Mouse (Mus musculus): ENCODE results near the gene Abcc9. TPM values are rescaled to one million over a fixed set of nuclear protein-coding genes. Genes with fewer than 3 reads are reported as not detected.
"Not testable (repeated sequence)": the region's sequence is repeated elsewhere in the genome, so short reads cannot be mapped to it uniquely, and the experiment has no call there.

Gene Abcc9
- polyA plus RNA-seq, 1 experiment from 2014 or later = 16.7 TPM

DNA sequence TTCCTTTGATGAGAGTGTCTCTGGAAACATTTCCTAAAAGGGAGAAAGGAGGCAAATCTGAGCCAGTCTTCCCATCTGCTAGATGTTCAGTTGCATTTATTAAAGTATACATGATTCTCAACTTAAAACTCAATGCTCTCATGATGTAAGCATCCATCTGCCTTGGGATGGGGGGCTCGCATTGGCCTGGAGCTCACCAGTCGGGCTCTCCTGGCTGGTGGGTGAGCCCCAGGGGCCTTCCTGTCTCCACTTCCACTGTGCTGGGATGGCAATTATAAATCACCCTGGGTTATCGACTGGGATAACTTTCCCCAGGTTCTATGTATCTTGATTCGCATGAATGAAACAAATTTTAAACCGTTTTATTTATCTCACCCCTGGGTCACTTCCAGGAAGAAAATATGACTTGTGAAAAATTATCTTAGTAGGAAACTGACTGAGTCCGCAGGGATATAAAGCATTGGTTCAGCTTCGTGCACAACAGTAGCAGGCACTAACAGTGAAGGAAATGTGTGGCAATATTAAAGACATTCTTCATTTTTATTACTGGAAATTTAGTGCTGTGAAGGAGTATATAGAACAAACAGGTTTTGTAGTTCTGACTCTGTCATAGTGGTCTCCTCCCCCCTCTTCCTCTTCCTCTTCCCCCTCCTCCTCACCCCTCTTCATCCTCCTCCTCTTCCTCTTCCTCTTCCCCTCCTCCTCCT is 19.0 kb downstream of the Abcc9 start:
- 62% methylated on average over 7 of the region's 7 CpGs for WGBS
- H3K27ac ChIP-seq (ENCODE audit: low read length) = peak overlapping the region; percentile 43

DNA sequence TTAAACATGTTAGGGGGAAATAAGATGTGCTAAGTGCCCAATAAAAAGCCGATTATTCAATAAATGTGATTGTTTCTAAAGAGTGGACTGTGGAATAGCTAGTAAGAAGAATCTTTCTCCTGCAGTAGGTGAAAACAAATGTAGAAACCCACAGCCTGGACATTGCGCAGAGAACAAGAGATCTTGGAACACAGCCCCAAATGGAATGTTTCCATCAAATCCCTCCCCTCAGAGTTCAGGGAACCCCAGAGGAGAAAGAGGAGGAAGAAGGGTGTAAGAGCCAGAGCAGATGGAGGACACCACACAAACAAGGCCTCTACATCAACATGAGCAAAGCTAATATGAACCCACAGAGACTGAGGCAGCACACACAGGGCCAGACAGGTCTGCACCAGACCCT is 32.1 kb downstream of the Abcc9 start:
- peaks cover 6% of the 10 kb centered on the region for H3K9me3 ChIP-seq (replicated peaks; ENCODE audit: control insufficient read depth, low read length)
- H3K27me3 ChIP-seq (ENCODE audit: control insufficient read depth, insufficient read depth, low read length) = no peaks in the 10 kb centered on the region
- H3K4me2 ChIP-seq (ENCODE audit: low read depth, low read length) = no peak overlapping the region
- H3K36me3 ChIP-seq (ENCODE audit: control insufficient read depth, insufficient read depth) = peaks cover 41% of the 10 kb centered on the region
- 76% methylated on average over 2 of the region's 2 CpGs for WGBS
- peaks cover 17% of the 10 kb centered on the region for H3K4me1 ChIP-seq (ENCODE audit: control insufficient read depth, insufficient read depth, low read length)
- no peak for ATAC-seq (replicated peaks; ENCODE audit: extremely low read depth, insufficient read depth, low FRiP score)
- 0 out of 2 replicates have a peak overlapping the region, but pooled peaks have one; percentile 23 for H3K27ac ChIP-seq (ENCODE audit: low read length)
- no peak overlapping the region for H3K4me3 ChIP-seq (ENCODE audit: low read length)
- no peak overlapping the region for H3K9ac ChIP-seq (ENCODE audit: low read length)

More for the DNA sequence above, 19.0 kb downstream of the Abcc9 start:
- Histone ChIP-seq H3K36me3 (ENCODE audit: control insufficient read depth, insufficient read depth) (peaks cover 35% of the 10 kb centered on the region), H3K4me1 (ENCODE audit: control insufficient read depth, insufficient read depth, low read length) (peaks cover 9% of the 10 kb centered on the region), H3K27me3 (ENCODE audit: control insufficient read depth, insufficient read depth, low read length) (no peaks in the 10 kb centered on the region), H3K4me3 (ENCODE audit: low read length) (no peak overlapping the region), H3K9ac (ENCODE audit: low read length) (no peak overlapping the region), H3K9me3 (replicated peaks; ENCODE audit: control insufficient read depth, low read length) (no peaks in the 10 kb centered on the region), H3K4me2 (ENCODE audit: low read depth, low read length) (no peak overlapping the region)
- no peak for ATAC-seq (replicated peaks; ENCODE audit: extremely low read depth, insufficient read depth, low FRiP score)

DNA sequence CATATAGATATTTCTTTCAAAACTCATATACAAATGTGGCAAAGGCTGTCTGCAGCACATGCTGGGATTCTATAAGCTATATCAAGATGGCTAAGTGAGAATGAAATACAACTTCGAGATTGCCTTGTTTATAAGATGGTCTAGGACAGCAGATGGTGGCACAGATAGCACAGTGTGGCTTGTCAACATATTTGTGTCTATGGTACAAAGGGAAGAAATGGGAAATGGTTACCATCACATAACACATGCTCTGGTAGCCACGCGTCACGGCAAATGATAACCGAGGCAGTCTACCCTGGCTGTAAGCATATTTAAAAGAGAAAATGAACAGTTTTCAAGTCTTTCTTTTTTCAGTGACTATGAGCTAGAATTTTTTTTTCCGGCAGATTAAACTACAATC is 32.8 kb downstream of the Abcc9 start:
- Histone ChIP-seq H3K36me3 (ENCODE audit: control insufficient read depth, insufficient read depth) (peaks cover 37% of the 10 kb centered on the region), H3K4me1 (ENCODE audit: control insufficient read depth, insufficient read depth, low read length) (peaks cover 17% of the 10 kb centered on the region), H3K4me2 (ENCODE audit: low read depth, low read length) (no peak overlapping the region), H3K27ac (ENCODE audit: low read length) (no peak overlapping the region), H3K9me3 (replicated peaks; ENCODE audit: control insufficient read depth, low read length) (peaks cover 6% of the 10 kb centered on the region), H3K27me3 (ENCODE audit: control insufficient read depth, insufficient read depth, low read length) (no peaks in the 10 kb centered on the region), H3K4me3 (ENCODE audit: low read length) (no peak overlapping the region), H3K9ac (ENCODE audit: low read length) (no peak overlapping the region)
- WGBS = 90% methylated on average over 6 of the region's 6 CpGs
- ATAC-seq (replicated peaks; ENCODE audit: extremely low read depth, insufficient read depth, low FRiP score) = no peak

DNA sequence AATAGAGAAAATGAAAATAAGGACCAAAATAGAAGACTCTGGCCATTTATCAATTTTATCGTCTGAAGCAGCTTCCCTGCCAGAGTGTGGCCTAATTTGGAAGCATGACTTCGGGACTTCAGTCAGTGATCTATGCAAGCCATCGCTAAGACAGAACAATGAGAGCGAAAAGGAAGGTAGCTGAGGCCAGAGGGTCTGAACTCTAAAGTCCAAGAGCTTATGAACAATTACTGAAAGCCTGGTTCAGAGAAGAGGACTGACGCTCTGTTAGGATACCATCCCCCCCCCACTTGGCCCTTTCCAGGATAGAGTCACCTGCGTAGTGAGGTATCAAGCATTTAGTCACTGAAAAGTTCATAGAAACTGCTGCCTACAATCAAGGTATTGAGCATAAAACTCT is 33.3 kb downstream of the Abcc9 start:
- Histone ChIP-seq H3K36me3 (ENCODE audit: control insufficient read depth, insufficient read depth) (peaks cover 33% of the 10 kb centered on the region), H3K4me1 (ENCODE audit: control insufficient read depth, insufficient read depth, low read length) (peaks cover 17% of the 10 kb centered on the region)
- ATAC-seq (replicated peaks; ENCODE audit: extremely low read depth, insufficient read depth, low FRiP score) = no peak

DNA sequence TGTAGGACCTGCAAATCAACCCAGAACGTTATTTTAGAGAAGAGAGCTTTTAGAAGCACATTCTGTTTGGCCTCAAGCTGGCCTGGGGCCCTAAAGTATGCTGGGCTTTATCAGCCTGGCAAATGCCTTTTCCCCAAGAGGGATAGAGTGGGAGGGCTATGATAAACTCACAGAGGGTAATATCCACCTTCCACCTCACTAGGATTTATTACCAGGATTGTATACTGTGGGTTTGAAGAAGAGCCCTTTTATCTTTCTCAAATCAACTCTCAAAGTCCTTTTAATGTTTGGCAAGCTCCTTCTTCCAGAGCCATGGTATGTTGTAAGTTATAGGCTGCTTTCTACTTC is 33.7 kb downstream of the Abcc9 start:
- Histone ChIP-seq H3K4me1 (ENCODE audit: control insufficient read depth, insufficient read depth, low read length) (peaks cover 17% of the 10 kb centered on the region), H3K9ac (ENCODE audit: low read length) (no peak overlapping the region), H3K27me3 (ENCODE audit: control insufficient read depth, insufficient read depth, low read length) (no peaks in the 10 kb centered on the region), H3K36me3 (ENCODE audit: control insufficient read depth, insufficient read depth) (peaks cover 31% of the 10 kb centered on the region), H3K27ac (ENCODE audit: low read length) (peak overlapping the region; percentile 86), H3K9me3 (replicated peaks; ENCODE audit: control insufficient read depth, low read length) (peaks cover 3% of the 10 kb centered on the region), H3K4me2 (ENCODE audit: low read depth, low read length) (no peak overlapping the region), H3K4me3 (ENCODE audit: low read length) (no peak overlapping the region)
- 14% methylated on average over 1 of the region's 1 CpGs for WGBS
- ATAC-seq (replicated peaks; ENCODE audit: extremely low read depth, insufficient read depth, low FRiP score) = peak; percentile 63; the same call in 1 of the 2 replicates

More for the DNA sequence above, 33.3 kb downstream of the Abcc9 start:
- H3K27me3 ChIP-seq (ENCODE audit: control insufficient read depth, insufficient read depth, low read length) = no peaks in the 10 kb centered on the region
- H3K4me3 ChIP-seq (ENCODE audit: low read length) = no peak overlapping the region
- peaks cover 6% of the 10 kb centered on the region for H3K9me3 ChIP-seq (replicated peaks; ENCODE audit: control insufficient read depth, low read length)
- H3K9ac ChIP-seq (ENCODE audit: low read length) = no peak overlapping the region
- peak overlapping the region; percentile 86 for H3K27ac ChIP-seq (ENCODE audit: low read length)
- no peak overlapping the region for H3K4me2 ChIP-seq (ENCODE audit: low read depth, low read length)
- 64% methylated on average over 6 of the region's 6 CpGs for WGBS

DNA sequence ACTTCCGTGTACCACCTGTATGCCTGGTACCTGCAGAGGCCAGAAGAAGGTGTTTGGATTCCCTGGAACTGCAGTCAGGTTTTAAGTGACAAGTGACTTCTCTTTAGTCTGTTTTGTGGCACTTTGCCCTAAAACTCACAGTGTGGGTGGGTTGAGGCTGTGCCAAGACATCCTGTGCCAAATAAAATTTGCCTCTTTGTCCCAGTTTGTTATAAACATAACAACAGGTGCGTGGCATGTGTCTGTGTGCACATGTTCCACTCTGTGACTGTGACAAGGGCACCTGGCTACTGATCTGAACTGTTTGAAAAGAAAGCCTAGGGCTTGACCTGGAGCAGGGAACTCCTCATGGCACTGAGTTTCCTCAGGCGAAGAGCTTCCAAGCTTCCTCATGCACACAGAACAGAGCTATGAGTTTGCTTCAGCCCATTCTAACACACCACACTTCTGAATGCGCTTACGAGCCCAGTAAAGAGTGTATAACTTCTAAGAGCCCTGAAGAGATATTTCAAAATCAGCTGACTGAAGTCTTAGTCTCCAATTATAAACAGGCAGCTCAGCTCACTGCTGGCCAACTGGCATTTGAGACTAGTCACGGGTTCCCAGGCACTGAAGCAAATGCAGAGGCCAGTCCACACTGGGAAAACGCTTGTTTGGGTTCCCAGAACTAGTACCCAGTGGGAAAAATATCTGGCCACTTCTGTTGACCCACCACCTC is 34.3 kb downstream of the Abcc9 start:
- H3K9ac ChIP-seq (ENCODE audit: low read length) = peak overlapping the region; percentile 17; the same call in 1 of the 2 replicates
- ATAC-seq (replicated peaks; ENCODE audit: extremely low read depth, insufficient read depth, low FRiP score) = peak; percentile 74
- WGBS = 61% methylated on average over 7 of the region's 7 CpGs
- no peaks in the 10 kb centered on the region for H3K27me3 ChIP-seq (ENCODE audit: control insufficient read depth, insufficient read depth, low read length)
- peaks cover 31% of the 10 kb centered on the region for H3K36me3 ChIP-seq (ENCODE audit: control insufficient read depth, insufficient read depth)
- H3K9me3 ChIP-seq (replicated peaks; ENCODE audit: control insufficient read depth, low read length) = no peaks in the 10 kb centered on the region
- H3K4me1 ChIP-seq (ENCODE audit: control insufficient read depth, insufficient read depth, low read length) = peaks cover 17% of the 10 kb centered on the region
- H3K27ac ChIP-seq (ENCODE audit: low read length) = peak overlapping the region; percentile 86
- no peak overlapping the region for H3K4me2 ChIP-seq (ENCODE audit: low read depth, low read length)
- no peak overlapping the region for H3K4me3 ChIP-seq (ENCODE audit: low read length)

DNA sequence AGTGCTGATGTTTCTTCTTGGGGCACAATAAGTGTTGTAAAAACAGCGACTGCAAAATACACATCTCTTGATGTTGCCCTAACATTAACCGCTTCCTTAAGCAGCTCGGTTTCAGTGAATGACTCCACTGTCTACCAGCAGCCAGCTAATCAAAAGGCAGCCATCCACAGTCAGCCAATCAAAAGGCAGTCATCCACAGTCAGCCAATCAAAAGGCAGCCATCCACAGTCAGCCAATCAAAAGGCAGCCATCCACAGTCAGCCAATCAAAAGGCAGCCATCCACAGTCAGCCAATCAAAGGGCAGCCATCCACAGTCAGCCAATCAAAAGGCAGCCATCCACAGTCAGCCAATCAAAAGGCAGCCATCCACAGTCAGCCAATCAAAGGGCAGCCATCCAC is 40.1 kb downstream of the Abcc9 start:
- 94% methylated on average over 3 of the region's 3 CpGs for WGBS
- H3K9ac ChIP-seq (ENCODE audit: low read length); ATAC-seq (replicated peaks; ENCODE audit: extremely low read depth, insufficient read depth, low FRiP score); H3K27me3 ChIP-seq (ENCODE audit: control insufficient read depth, insufficient read depth, low read length); H3K4me1 ChIP-seq (ENCODE audit: control insufficient read depth, insufficient read depth, low read length); H3K4me2 ChIP-seq (ENCODE audit: low read depth, low read length); H3K9me3 ChIP-seq (replicated peaks; ENCODE audit: control insufficient read depth, low read length); H3K27ac ChIP-seq (ENCODE audit: low read length); H3K4me3 ChIP-seq (ENCODE audit: low read length): not testable (repeated sequence)
- peaks cover 26% of the 10 kb centered on the region for H3K36me3 ChIP-seq (ENCODE audit: control insufficient read depth, insufficient read depth)

DNA sequence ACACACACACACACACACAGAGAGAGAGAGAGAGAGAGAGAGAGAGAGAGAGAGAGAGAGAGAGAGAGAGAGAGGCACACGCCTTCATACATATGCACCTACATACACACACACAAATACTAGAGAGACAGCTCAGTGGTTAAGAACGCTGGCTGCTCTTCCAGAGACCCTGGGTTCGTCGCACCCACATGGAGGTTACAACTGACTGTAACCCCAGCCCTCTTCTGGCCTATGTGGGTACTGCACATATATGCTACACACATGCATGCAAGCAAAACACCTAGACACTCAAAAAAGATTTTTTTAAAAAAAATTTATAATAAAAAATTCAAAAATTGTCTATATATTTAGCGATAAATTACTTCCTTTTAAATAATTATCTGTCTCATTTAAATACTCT is 43.1 kb downstream of the Abcc9 start:
- Histone ChIP-seq H3K4me1 (ENCODE audit: control insufficient read depth, insufficient read depth, low read length) (no peaks in the 10 kb centered on the region), H3K27me3 (ENCODE audit: control insufficient read depth, insufficient read depth, low read length) (no peaks in the 10 kb centered on the region), H3K36me3 (ENCODE audit: control insufficient read depth, insufficient read depth) (peaks cover 19% of the 10 kb centered on the region), H3K4me2 (ENCODE audit: low read depth, low read length) (no peak overlapping the region), H3K9me3 (replicated peaks; ENCODE audit: control insufficient read depth, low read length) (no peaks in the 10 kb centered on the region), H3K4me3 (ENCODE audit: low read length) (no peak overlapping the region), H3K9ac (ENCODE audit: low read length) (no peak overlapping the region), H3K27ac (ENCODE audit: low read length) (no peak overlapping the region)
- WGBS = 59% methylated on average over 5 of the region's 5 CpGs
- no peak for ATAC-seq (replicated peaks; ENCODE audit: extremely low read depth, insufficient read depth, low FRiP score)

DNA sequence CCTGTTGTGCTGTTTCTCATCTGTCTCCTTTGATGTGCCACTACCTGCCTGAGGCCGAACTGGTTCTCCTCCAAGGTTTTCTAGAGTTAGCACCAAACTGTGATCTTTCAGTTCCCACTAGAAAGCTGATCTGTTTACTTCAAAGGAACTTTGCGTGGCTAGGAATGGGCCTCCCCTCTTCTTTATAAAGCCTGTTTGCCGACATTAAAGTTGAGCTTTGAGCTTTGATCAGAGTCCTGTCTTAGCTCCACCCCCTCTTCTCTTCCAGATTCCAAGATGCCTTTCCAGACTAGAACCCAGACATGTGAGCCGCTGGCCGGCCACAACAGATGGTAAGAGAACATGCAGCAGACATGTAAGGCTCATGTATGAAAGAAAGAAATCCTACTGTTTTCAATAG is 47.6 kb downstream of the Abcc9 start:
- Histone ChIP-seq H3K4me3 (ENCODE audit: low read length) (no peak overlapping the region), H3K9ac (ENCODE audit: low read length) (no peak overlapping the region), H3K36me3 (ENCODE audit: control insufficient read depth, insufficient read depth) (peaks cover 15% of the 10 kb centered on the region; the same call in 1 of the 2 replicates), H3K4me2 (ENCODE audit: low read depth, low read length) (no peak overlapping the region), H3K9me3 (replicated peaks; ENCODE audit: control insufficient read depth, low read length) (no peaks in the 10 kb centered on the region), H3K4me1 (ENCODE audit: control insufficient read depth, insufficient read depth, low read length) (no peaks in the 10 kb centered on the region), H3K27ac (ENCODE audit: low read length) (no peak overlapping the region), H3K27me3 (ENCODE audit: control insufficient read depth, insufficient read depth, low read length) (no peaks in the 10 kb centered on the region)
- no peak for ATAC-seq (replicated peaks; ENCODE audit: extremely low read depth, insufficient read depth, low FRiP score)
- 57% methylated on average over 5 of the region's 5 CpGs for WGBS
